Mouse (Mus musculus) olfactory bulb, adult 2 months (tissue): ENCODE data around the gene Ltbp4.

Source experiments
- CTCF ChIP-seq: fragments of 200-500 bp; IDR thresholded peaks from 2 replicates; pipeline ENCODE4 v1.5.1; 2012; ENCODE audit warnings: low read depth, mild to moderate bottlenecking, low read length, moderate library complexity; ENCODE audit not compliant: insufficient read depth
- POLR2A ChIP-seq: fragments of 200-500 bp; IDR thresholded peaks from 2 replicates; pipeline ENCODE4 v1.6.1; 2012; ENCODE audit warnings: mild to moderate bottlenecking, low read depth, low read length, moderate library complexity; ENCODE audit not compliant: insufficient read depth

DNA sequence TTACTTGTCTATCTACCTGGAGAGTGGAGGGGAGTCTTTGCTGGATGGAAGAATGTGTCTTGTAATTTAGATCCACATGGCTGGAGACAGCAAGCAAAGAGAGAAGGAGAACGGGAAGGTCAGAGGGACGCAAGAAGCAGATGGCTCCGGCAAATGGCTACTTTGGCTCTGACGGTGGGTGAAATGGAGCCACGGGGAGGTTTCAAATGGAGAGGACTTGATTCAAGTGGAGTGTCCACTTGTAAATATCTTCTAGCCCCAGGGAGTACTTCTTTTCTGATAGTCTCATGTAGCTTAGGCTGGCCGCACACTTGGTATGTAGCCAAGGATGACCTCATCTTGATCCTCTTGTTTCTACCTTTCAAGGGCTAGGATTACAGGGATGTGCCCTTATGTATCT is 38.7 kb downstream of the Ltbp4 start:
- TF ChIP-seq CTCF (no peak), POLR2A (no peak)
